Mouse (Mus musculus) MEL (cell line): Measurements from ENCODE around the gene Ryr2. TPM values are rescaled to one million over a fixed set of nuclear protein-coding genes. Genes with fewer than 3 reads are reported as not detected.

ENCODE experiments used
- DNase-seq: peaks from one replicate; pipeline ENCODE4 v3.0.0; 2011; ENCODE audit warnings: low read depth, low spot score
- H3K27ac ChIP-seq: 2 replicates; pipeline ENCODE4 v1.5.1; 2012; ENCODE audit warnings: low read depth, mild to moderate bottlenecking, control low read depth, low read length, moderate library complexity; ENCODE audit not compliant: control insufficient read depth
- H3K27me3 ChIP-seq, 2 experiments: fragments of 150-350 bp in 1 of 2; sonication (generic) in 1 of 2; 2 replicates each; pipeline ENCODE4 v1.6.1; 2012; ENCODE audit warnings: low read length in 2 of 2, mild to moderate bottlenecking in 2 of 2, improper control_type of control experiment in 1 of 2, moderate library complexity in 1 of 2; ENCODE audit not compliant: insufficient read depth in 2 of 2, control insufficient read depth in 1 of 2
- H3K36me3 ChIP-seq, 2 experiments: 2 replicates each; pipeline ENCODE4 v1.6.1; 2012 to 2014; ENCODE audit warnings: low read length in 2 of 2, improper control_type of control experiment in 1 of 2, inconsistent platforms in 1 of 2, mild to moderate bottlenecking in 1 of 2; ENCODE audit not compliant: insufficient read depth in 2 of 2, control insufficient read depth in 1 of 2
- H3K4me1 ChIP-seq, 2 experiments: fragments of 150-350 bp in 1 of 2; sonication (generic) in 1 of 2; 2 replicates each; pipeline ENCODE4 v1.6.1; 2012; ENCODE audit warnings: low read length in 2 of 2, improper control_type of control experiment in 1 of 2, mild to moderate bottlenecking in 1 of 2; ENCODE audit not compliant: insufficient read depth in 2 of 2, control insufficient read depth in 1 of 2
- H3K4me3 ChIP-seq, 2 experiments: fragments of 150-350 bp in 1 of 2; sonication (generic) in 1 of 2; 2 replicates each; pipeline ENCODE4 v1.5.1; 2012; ENCODE audit warnings: low read depth in 2 of 2, low read length in 2 of 2, mild to moderate bottlenecking in 2 of 2, moderate library complexity in 2 of 2, control low read depth in 1 of 2, improper control_type of control experiment in 1 of 2; ENCODE audit not compliant: control insufficient read depth in 1 of 2, insufficient read depth in 1 of 2
- H3K79me2 ChIP-seq: 2 replicates; pipeline ENCODE4 v1.6.1; 2012; ENCODE audit warnings: mild to moderate bottlenecking, low read length, moderate library complexity; ENCODE audit not compliant: control insufficient read depth, poor library complexity, insufficient read depth
- H3K9ac ChIP-seq: 2 replicates; pipeline ENCODE4 v1.6.1; 2012; ENCODE audit warnings: low read depth, mild to moderate bottlenecking, control low read depth, low read length, moderate library complexity; ENCODE audit not compliant: control insufficient read depth, poor library complexity, severe bottlenecking
- H3K9me3 ChIP-seq: fragments of 150-350 bp; sonication (generic); replicated peaks from 2 replicates; pipeline ENCODE4 v1.6.1; 2012; ENCODE audit warnings: mild to moderate bottlenecking, low read length, improper control_type of control experiment, moderate library complexity; ENCODE audit not compliant: insufficient read depth
- GATA1 ChIP-seq: IDR thresholded peaks from 2 replicates; pipeline ENCODE4 v1.6.1; 2011; ENCODE audit warnings: low read depth, low read length, improper control_type of control experiment
- MAZ ChIP-seq: IDR thresholded peaks from 2 replicates; pipeline ENCODE4 v1.6.1; 2012; ENCODE audit warnings: low read depth, mild to moderate bottlenecking, inconsistent platforms, low read length, improper control_type of control experiment
- MXI1 ChIP-seq: IDR thresholded peaks from 2 replicates; pipeline ENCODE4 v1.6.1; 2011; ENCODE audit warnings: mild to moderate bottlenecking, low read depth, low read length, improper control_type of control experiment
- MYC ChIP-seq: IDR thresholded peaks from 2 replicates; pipeline ENCODE4 v1.6.1; 2011; ENCODE audit warnings: low read depth, mild to moderate bottlenecking, low read length, improper control_type of control experiment, moderate library complexity
- NELFE ChIP-seq: IDR thresholded peaks from 2 replicates; pipeline ENCODE4 v1.6.1; 2011; ENCODE audit warnings: low read depth, low read length, improper control_type of control experiment
- POLR2AphosphoS2 ChIP-seq: IDR thresholded peaks from 2 replicates; pipeline ENCODE4 v1.6.1; 2011; ENCODE audit warnings: low read length, improper control_type of control experiment
- RAD21 ChIP-seq: IDR thresholded peaks from 2 replicates; pipeline ENCODE4 v1.6.1; 2011; ENCODE audit warnings: mild to moderate bottlenecking, low read depth, low read length, improper control_type of control experiment
- RCOR1 ChIP-seq: IDR thresholded peaks from 2 replicates; pipeline ENCODE4 v1.6.1; 2012; ENCODE audit warnings: low read depth, mild to moderate bottlenecking, inconsistent platforms, low read length, improper control_type of control experiment
- UBTF ChIP-seq: IDR thresholded peaks from 2 replicates; pipeline ENCODE4 v1.6.1; 2012; ENCODE audit warnings: low read depth, mild to moderate bottlenecking, inconsistent platforms, low read length, improper control_type of control experiment, moderate library complexity, borderline replicate concordance; ENCODE audit not compliant: insufficient read depth
- polyA plus RNA-seq, 2 experiments: library from polyadenylated mRNA; stranded (reverse) in 1 of 2; unstranded in 1 of 2; fragments of >175 nt in 1 of 2; fragments of >200 nt in 1 of 2; gene quantifications; 2 replicates each; pipeline versions ENCODE4 v1.2.1 to v1.2.4; 2012; ENCODE audit warnings: low replicate concordance in 2 of 2, low read depth in 1 of 2; ENCODE audit not compliant: insufficient read length in 2 of 2, insufficient read depth in 1 of 2, missing spikeins in 1 of 2
- total RNA-seq: library from RNA; depleted of rRNA; stranded (reverse); fragments of 300-350 nt; gene quantifications from 2 replicates; pipeline ENCODE4 v1.2.3, GENCODE M21; 2012

Gene Ryr2
- total and polyA plus RNA-seq, 3 experiments, result 0.04 TPM; not detected in 2

DNA sequence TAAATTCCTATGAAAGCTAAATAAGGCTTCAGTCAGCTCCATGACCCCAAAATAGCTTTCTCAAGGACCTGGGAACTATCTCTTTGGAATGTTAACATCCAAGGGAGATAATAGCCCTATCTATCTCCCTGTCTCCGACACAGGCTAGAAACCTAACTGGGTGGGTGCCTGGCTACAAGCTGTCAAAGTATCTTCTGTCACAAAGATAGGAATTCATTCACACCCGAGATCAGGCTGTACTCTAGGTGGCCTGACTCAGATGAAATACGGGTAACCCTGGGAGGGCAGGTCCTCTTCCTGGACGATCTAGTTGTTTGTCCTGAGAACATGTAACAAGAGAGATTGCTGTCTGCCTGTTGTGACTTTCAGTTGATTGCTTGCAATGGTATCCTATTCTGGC is 69.9 kb downstream of the Ryr2 start:
- no peak overlapping the region for H3K4me3 ChIP-seq
- no peak for DNase-seq
- H3K36me3 ChIP-seq, result no peaks in the 10 kb centered on the region
- no peak overlapping the region for H3K9ac ChIP-seq
- no peaks in the 10 kb centered on the region for H3K9me3 ChIP-seq
- H3K27me3 ChIP-seq, result peaks cover 0 to 2% of the 10 kb centered on the region in 2 experiments; a peak in 2 of 4 replicates
- H3K79me2 ChIP-seq, result no peaks in the 10 kb centered on the region
- H3K4me1 ChIP-seq, result no peaks in the 10 kb centered on the region
- no peak for TF ChIP-seq MYC
- TF ChIP-seq UBTF, result no peak
- no peak for TF ChIP-seq RCOR1
- TF ChIP-seq POLR2AphosphoS2, result no peak
- no peak for TF ChIP-seq RAD21
- H3K27ac ChIP-seq, result no peak overlapping the region

- no peak for DNase-seq
These were observed 72.8 kb downstream of the Ryr2 start for GRCm38 (mm10) chr13:12033914-12034313.

DNA sequence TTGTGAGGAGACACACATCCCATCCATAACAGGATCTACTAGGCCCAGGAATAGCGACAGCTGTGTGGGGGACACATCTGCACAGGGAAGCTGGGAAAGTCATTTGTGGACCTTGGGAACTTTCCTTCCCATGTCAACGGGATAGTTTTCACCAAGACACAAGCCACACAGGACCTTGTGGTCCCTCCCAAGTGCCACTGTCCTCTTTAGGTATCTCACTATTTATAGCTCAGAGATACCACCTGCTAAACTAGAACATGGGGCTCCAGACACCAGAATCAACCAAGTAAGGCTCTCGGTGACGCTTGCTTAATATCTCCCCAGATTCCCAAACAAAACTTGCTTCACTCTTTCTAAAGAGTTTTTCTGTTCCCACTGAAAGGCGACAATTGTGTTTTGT is 73.5 kb downstream of the Ryr2 start:
- DNase-seq, result no peak
- Histone ChIP-seq H3K27me3 (peaks cover 0 to 2% of the 10 kb centered on the region in 2 experiments; a peak in 3 of 4 replicates), H3K9me3 (no peaks in the 10 kb centered on the region), H3K9ac (no peak overlapping the region), H3K4me3 (no peak overlapping the region), H3K4me1 (no peaks in the 10 kb centered on the region), H3K36me3 (no peaks in the 10 kb centered on the region), H3K79me2 (no peaks in the 10 kb centered on the region), H3K27ac (no peak overlapping the region)
- no peak for TF ChIP-seq MAZ

More at GRCm38 (mm10) chr13:12033914-12034313, 72.8 kb downstream of the Ryr2 start:
- Histone ChIP-seq H3K36me3 (no peaks in the 10 kb centered on the region), H3K27me3 (peaks cover 0 to 2% of the 10 kb centered on the region in 2 experiments; a peak in 2 of 4 replicates), H3K4me1 (no peaks in the 10 kb centered on the region), H3K79me2 (no peaks in the 10 kb centered on the region), H3K9ac (no peak overlapping the region), H3K9me3 (no peaks in the 10 kb centered on the region), H3K27ac (no peak overlapping the region), H3K4me3 (no peak overlapping the region)
- TF ChIP-seq GATA1 (no peak), MAZ (no peak), NELFE (no peak)

DNA sequence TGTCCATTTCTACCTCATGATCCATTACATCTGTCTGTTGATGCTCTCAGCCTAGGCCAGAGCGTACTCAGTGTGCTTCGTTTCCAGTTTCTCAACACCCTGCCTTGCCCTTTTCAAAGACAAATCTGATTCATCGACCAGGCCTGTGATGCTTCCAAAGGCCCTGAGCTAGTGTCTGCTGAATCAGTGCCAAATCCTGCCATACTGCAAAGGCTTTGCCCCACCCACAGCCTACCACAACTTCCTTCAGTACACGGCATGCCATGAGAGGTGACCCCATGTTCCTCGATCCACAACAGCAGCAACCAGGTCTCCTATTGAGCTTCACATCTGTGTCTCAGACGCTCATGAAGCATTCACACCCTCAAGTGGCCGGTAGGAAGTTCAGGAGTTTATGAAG is 76.9 kb downstream of the Ryr2 start:
- H3K27me3 ChIP-seq, result peaks cover 0 to 4% of the 10 kb centered on the region in 2 experiments
- no peak for DNase-seq
- no peaks in the 10 kb centered on the region for H3K36me3 ChIP-seq
- H3K4me1 ChIP-seq, result no peaks in the 10 kb centered on the region
- no peaks in the 10 kb centered on the region for H3K9me3 ChIP-seq
- TF ChIP-seq MXI1, result no peak
- TF ChIP-seq, all 39 proteins: peak for 0
- no peak overlapping the region for H3K4me3 ChIP-seq
- no peak overlapping the region for H3K27ac ChIP-seq
- H3K9ac ChIP-seq, result no peak overlapping the region
- no peaks in the 10 kb centered on the region for H3K79me2 ChIP-seq
